Mouse (Mus musculus): ENCODE results near the gene Gm16181. TPM values are rescaled to one million over a fixed set of nuclear protein-coding genes. Genes with fewer than 3 reads are reported as not detected.

Gm16181 gene
- total and polyA plus RNA-seq, 2 experiments from 2014 or later: 0.40 TPM; not detected in 1

- TF ChIP-seq CTCF (IDR thresholded peaks at IDR 0.05; ENCODE audit: low read depth): no peak
- ATAC-seq (no peak), DNase-seq (ENCODE audit: low spot score) (no peak)
- Histone ChIP-seq H3K9ac (replicated peaks; ENCODE audit: low read length) (no peak overlapping the region), H3K27me3 (ENCODE audit: insufficient read depth, low read length) (no peaks in the 10 kb centered on the region), H3K4me3 (ENCODE audit: low read length) (no peak overlapping the region), H3K9me3 (ENCODE audit: low read length) (no peaks in the 10 kb centered on the region), H3K36me3 (ENCODE audit: insufficient read depth, low read length) (no peaks in the 10 kb centered on the region), H3K4me1 (ENCODE audit: insufficient read depth, low read length) (no peaks in the 10 kb centered on the region), H3K27ac (no peak overlapping the region), H3K4me2 (ENCODE audit: low read depth, low read length) (no peak overlapping the region)
- WGBS: 75% methylated on average over 1 of the region's 1 CpGs
Observed at GRCm38 (mm10) chr17:35189186-35189585, 31.4 kb upstream of the Gm16181 start.

GRCm38 (mm10) chr17:35190096-35190495, 30.5 kb upstream of the Gm16181 start:
- no peaks in the 10 kb centered on the region for H3K4me1 ChIP-seq (ENCODE audit: insufficient read depth, low read length)
- WGBS: 78% methylated on average over 4 of the region's 4 CpGs
- no peaks in the 10 kb centered on the region for H3K9me3 ChIP-seq (ENCODE audit: low read length)
- no peak overlapping the region for H3K9ac ChIP-seq (replicated peaks; ENCODE audit: low read length)
- H3K27ac ChIP-seq: no peak overlapping the region
- H3K4me3 ChIP-seq (ENCODE audit: low read length): no peak overlapping the region
- TF ChIP-seq CTCF (IDR thresholded peaks at IDR 0.05; ENCODE audit: low read depth): no peak
- DNase-seq (ENCODE audit: low spot score) (no peak), ATAC-seq (no peak)
- no peaks in the 10 kb centered on the region for H3K27me3 ChIP-seq (ENCODE audit: insufficient read depth, low read length)
- H3K4me2 ChIP-seq (ENCODE audit: low read depth, low read length): no peak overlapping the region
- H3K36me3 ChIP-seq (ENCODE audit: insufficient read depth, low read length): no peaks in the 10 kb centered on the region

GRCm38 (mm10) chr17:35191723-35192122, 28.9 kb upstream of the Gm16181 start:
- Histone ChIP-seq H3K36me3 (ENCODE audit: insufficient read depth, low read length) (no peaks in the 10 kb centered on the region), H3K9ac (replicated peaks; ENCODE audit: low read length) (no peak overlapping the region), H3K27ac (no peak overlapping the region), H3K4me3 (ENCODE audit: low read length) (no peak overlapping the region), H3K9me3 (ENCODE audit: low read length) (no peaks in the 10 kb centered on the region), H3K4me1 (ENCODE audit: insufficient read depth, low read length) (no peaks in the 10 kb centered on the region), H3K27me3 (ENCODE audit: insufficient read depth, low read length) (peaks cover 8% of the 10 kb centered on the region; the same call in 1 of the 2 replicates), H3K4me2 (ENCODE audit: low read depth, low read length) (no peak overlapping the region)
- ATAC-seq (no peak), DNase-seq (ENCODE audit: low spot score) (no peak)
- no peak for TF ChIP-seq CTCF (IDR thresholded peaks at IDR 0.05; ENCODE audit: low read depth)
- WGBS: 59% methylated on average over 2 of the region's 2 CpGs

GRCm38 (mm10) chr17:35192924-35193323, 27.7 kb upstream of the Gm16181 start:
- H3K4me1 ChIP-seq (ENCODE audit: insufficient read depth, low read length): no peaks in the 10 kb centered on the region
- no peak overlapping the region for H3K4me2 ChIP-seq (ENCODE audit: low read depth, low read length)
- H3K9ac ChIP-seq (replicated peaks; ENCODE audit: low read length): no peak overlapping the region
- 74% methylated on average over 5 of the region's 5 CpGs for WGBS
- peaks cover 8% of the 10 kb centered on the region; the same call in 1 of the 2 replicates for H3K27me3 ChIP-seq (ENCODE audit: insufficient read depth, low read length)
- DNase-seq (ENCODE audit: low spot score) (no peak), ATAC-seq (no peak)
- no peak overlapping the region for H3K4me3 ChIP-seq (ENCODE audit: low read length)
- H3K27ac ChIP-seq: no peak overlapping the region
- no peaks in the 10 kb centered on the region for H3K9me3 ChIP-seq (ENCODE audit: low read length)
- TF ChIP-seq CTCF (IDR thresholded peaks at IDR 0.05; ENCODE audit: low read depth): no peak
- no peaks in the 10 kb centered on the region for H3K36me3 ChIP-seq (ENCODE audit: insufficient read depth, low read length)

- no peak for DNase-seq (ENCODE audit: low spot score)
- no peak within 1 kb of the TSS for H3K4me3 ChIP-seq (ENCODE audit: low read length)
- 78% methylated on average over 26 of the region's 28 CpGs for WGBS
- no peaks in the 10 kb centered on the region for H3K9me3 ChIP-seq (ENCODE audit: low read length)
- TF ChIP-seq CTCF (IDR thresholded peaks at IDR 0.05; ENCODE audit: low read depth): no peak
- no peaks in the 10 kb centered on the region for H3K4me1 ChIP-seq (ENCODE audit: insufficient read depth, low read length)
- no peak within 1 kb of the TSS for H3K27ac ChIP-seq
- H3K4me2 ChIP-seq (ENCODE audit: low read depth, low read length): peak within 1 kb of the TSS; percentile 69
- no peak for ATAC-seq
- H3K27me3 ChIP-seq (ENCODE audit: insufficient read depth, low read length): peaks cover 8% of the 10 kb centered on the region; the same call in 1 of the 2 replicates
- no peak within 1 kb of the TSS for H3K9ac ChIP-seq (replicated peaks; ENCODE audit: low read length)
- H3K36me3 ChIP-seq (ENCODE audit: insufficient read depth, low read length): no peaks in the 10 kb centered on the region
Observed at GRCm38 (mm10) chr17:35193881-35194843, 26.5 kb upstream of the Gm16181 start, which contains the start of gene Ltb. Ltb (plus strand) TSS chr17:35194439.

GRCm38 (mm10) chr17:35194844-35195630, 25.6 kb upstream of the Gm16181 start:
- Histone ChIP-seq H3K36me3 (ENCODE audit: insufficient read depth, low read length) (no peaks in the 10 kb centered on the region), H3K27me3 (ENCODE audit: insufficient read depth, low read length) (peaks cover 8% of the 10 kb centered on the region; the same call in 1 of the 2 replicates), H3K27ac (no peak overlapping the region), H3K4me1 (ENCODE audit: insufficient read depth, low read length) (no peaks in the 10 kb centered on the region), H3K9me3 (ENCODE audit: low read length) (no peaks in the 10 kb centered on the region), H3K4me2 (ENCODE audit: low read depth, low read length) (peak overlapping the region; percentile 69), H3K9ac (replicated peaks; ENCODE audit: low read length) (no peak overlapping the region), H3K4me3 (ENCODE audit: low read length) (peak overlapping the region; percentile 42)
- WGBS: 46% methylated on average over 19 of the region's 19 CpGs
- ATAC-seq (peak; percentile 46; the same call in 1 of the 2 replicates), DNase-seq (ENCODE audit: low spot score) (no peak)
- no peak for TF ChIP-seq CTCF (IDR thresholded peaks at IDR 0.05; ENCODE audit: low read depth)
